Mouse (Mus musculus) midbrain, embryonic 15.5 days (tissue): ENCODE data around the gene Nav3. TPM values are rescaled to one million over a fixed set of nuclear protein-coding genes. Genes with fewer than 3 reads are reported as not detected.
A peak's percentile ranks its signal among the peaks of the same experiment; 100 is the strongest.

Experiments used
- ATAC-seq: fragments of 200-750 bp; cut with Nextera tagmentation; replicated peaks from 2 replicates; pipeline ENCODE4 v1.8.0; 2017; ENCODE audit warnings: moderate TSS enrichment
- H3K27ac ChIP-seq: fragments of 300-500 bp; sonication (generic); 2 replicates; pipeline ENCODE4 v1.5.1; 2015; ENCODE audit warnings: mild to moderate bottlenecking, inconsistent platforms
- H3K27me3 ChIP-seq: fragments of 300-500 bp; sonication (generic); replicated peaks from 2 replicates; pipeline ENCODE4 v1.6.1; 2015; ENCODE audit warnings: inconsistent platforms
- H3K36me3 ChIP-seq: fragments of 300-500 bp; sonication (generic); replicated peaks from 2 replicates; pipeline ENCODE4 v1.6.1; 2015; ENCODE audit warnings: inconsistent platforms
- H3K4me1 ChIP-seq: fragments of 300-500 bp; sonication (generic); 2 replicates; pipeline ENCODE4 v1.6.1; 2015; ENCODE audit warnings: inconsistent platforms
- H3K4me2 ChIP-seq: fragments of 300-500 bp; sonication (generic); 2 replicates; pipeline ENCODE4 v1.6.1; 2015; ENCODE audit warnings: inconsistent platforms, mild to moderate bottlenecking, moderate library complexity
- H3K4me3 ChIP-seq: fragments of 300-500 bp; sonication (generic); 2 replicates; pipeline ENCODE4 v1.5.1; 2015; ENCODE audit warnings: mild to moderate bottlenecking, inconsistent platforms
- H3K9ac ChIP-seq: fragments of 300-500 bp; sonication (generic); 2 replicates; pipeline ENCODE4 v1.6.1; 2015; ENCODE audit warnings: mild to moderate bottlenecking, inconsistent platforms
- H3K9me3 ChIP-seq: fragments of 300-500 bp; sonication (generic); 2 replicates; pipeline ENCODE4 v1.6.1; 2016; ENCODE audit warnings: inconsistent platforms
- whole genome bisulfite sequencing: fragments of 180-500 bp; shearing (Covaris S2); methylation state at CpG from one replicate; pipeline ENCODE4 v1.1.7; 2015; ENCODE audit warnings: mixed read lengths; 5-methylcytosine and 5-hydroxymethylcytosine counted together
- polyA plus RNA-seq: library from polyadenylated mRNA; unstranded; fragments of >200 nt; fragmentation: Nextera tagmentation; extraction: Ambion mirVana; gene quantifications from 2 replicates; pipeline ENCODE4 v1.2.1, GENCODE M21; 2015

Gene Nav3
- polyA plus RNA-seq, 1 experiment from 2014 or later = 27.0 TPM

- H3K36me3 ChIP-seq = no peaks in the 10 kb centered on the region
- 25% methylated on average over 14 of the region's 14 CpGs for WGBS
- no peaks in the 10 kb centered on the region for H3K27me3 ChIP-seq
- peak overlapping the region; percentile 14; the same call in 1 of the 2 replicates for H3K4me3 ChIP-seq
- peak overlapping the region; percentile 15; the same call in 1 of the 2 replicates for H3K9ac ChIP-seq
- peaks cover 7% of the 10 kb centered on the region; the same call in 1 of the 2 replicates for H3K4me1 ChIP-seq
- H3K4me2 ChIP-seq = peak overlapping the region; percentile 37
- H3K9me3 ChIP-seq = no peaks in the 10 kb centered on the region
- peak; percentile 70 for ATAC-seq
- peak overlapping the region; percentile 33; the same call in 1 of the 2 replicates for H3K27ac ChIP-seq
Measured at GRCm38 (mm10) chr10:109664629-109665317, 791.2 kb downstream of the Nav3 start.

GRCm38 (mm10) chr10:109651516-109651915 is 804.5 kb downstream of the Nav3 start:
- Histone ChIP-seq H3K9me3 (no peaks in the 10 kb centered on the region), H3K4me1 (0 out of 2 replicates have a peak, but pooled peaks cover 3% of the 10 kb centered on the region), H3K9ac (no peak overlapping the region), H3K36me3 (no peaks in the 10 kb centered on the region), H3K4me3 (no peak overlapping the region), H3K27me3 (no peaks in the 10 kb centered on the region), H3K4me2 (no peak overlapping the region), H3K27ac (no peak overlapping the region)
- no peak for ATAC-seq
- WGBS = 68% methylated on average over 7 of the region's 7 CpGs

GRCm38 (mm10) chr10:109643598-109643997 is 812.4 kb downstream of the Nav3 start:
- Histone ChIP-seq H3K4me3 (no peak overlapping the region), H3K27ac (no peak overlapping the region), H3K27me3 (no peaks in the 10 kb centered on the region), H3K4me2 (no peak overlapping the region), H3K36me3 (no peaks in the 10 kb centered on the region), H3K9me3 (no peaks in the 10 kb centered on the region), H3K4me1 (0 out of 2 replicates have a peak, but pooled peaks cover 3% of the 10 kb centered on the region), H3K9ac (no peak overlapping the region)
- no peak for ATAC-seq
- WGBS = 94% methylated on average over 3 of the region's 3 CpGs

- H3K9me3 ChIP-seq = no peaks in the 10 kb centered on the region
- no peak for ATAC-seq
- no peaks in the 10 kb centered on the region for H3K27me3 ChIP-seq
- WGBS = 73% methylated on average over 7 of the region's 7 CpGs
- no peaks in the 10 kb centered on the region for H3K36me3 ChIP-seq
- H3K4me1 ChIP-seq = no peaks in the 10 kb centered on the region
- H3K9ac ChIP-seq = no peak overlapping the region
- H3K4me2 ChIP-seq = no peak overlapping the region
- no peak overlapping the region for H3K4me3 ChIP-seq
- H3K27ac ChIP-seq = no peak overlapping the region
Measured at GRCm38 (mm10) chr10:109641806-109642205, 814.2 kb downstream of the Nav3 start.

- H3K27ac ChIP-seq = no peak overlapping the region
- H3K36me3 ChIP-seq = no peaks in the 10 kb centered on the region
- 77% methylated on average over 16 of the region's 16 CpGs for WGBS
- no peaks in the 10 kb centered on the region for H3K9me3 ChIP-seq
- H3K27me3 ChIP-seq = no peaks in the 10 kb centered on the region
- ATAC-seq = no peak
- H3K4me3 ChIP-seq = no peak overlapping the region
- no peaks in the 10 kb centered on the region for H3K4me1 ChIP-seq
- H3K9ac ChIP-seq = no peak overlapping the region
- no peak overlapping the region for H3K4me2 ChIP-seq
Measured at GRCm38 (mm10) chr10:109637702-109638101, 818.3 kb downstream of the Nav3 start.
